Mouse (Mus musculus) spleen, adult 12 weeks (tissue): ENCODE results near the gene Smarcd2.

Experiments used
- DNase-seq: peaks from one replicate; pipeline ENCODE4 v3.0.0; 2022; ENCODE audit warnings: low spot score

Smarcd2 gene

GRCm38 (mm10) chr11:106274971-106275411 lies 2.2 kb upstream of the Smarcd2 start:
- no peak for DNase-seq

- DNase-seq, result no peak
These were observed 1.6 kb upstream of the Smarcd2 start for GRCm38 (mm10) chr11:106274374-106274773.

GRCm38 (mm10) chr11:106273811-106274210 lies 1.0 kb upstream of the Smarcd2 start:
- no peak for DNase-seq

- DNase-seq, result no peak
These were observed 526 bp upstream of the Smarcd2 start for GRCm38 (mm10) chr11:106273311-106273684.

- DNase-seq, result no peak
These were observed 753 bp downstream of the Smarcd2 start for GRCm38 (mm10) chr11:106271794-106272643.

- no peak for DNase-seq
These were observed 1.5 kb downstream of the Smarcd2 start for GRCm38 (mm10) chr11:106271131-106271793.

- no peak for DNase-seq
These were observed 3.7 kb downstream of the Smarcd2 start for GRCm38 (mm10) chr11:106269060-106269431.

GRCm38 (mm10) chr11:106268326-106269059 lies 4.3 kb downstream of the Smarcd2 start:
- DNase-seq, result no peak

GRCm38 (mm10) chr11:106267871-106268270 lies 4.9 kb downstream of the Smarcd2 start:
- no peak for DNase-seq

- DNase-seq, result no peak
These were observed 5.4 kb downstream of the Smarcd2 start for GRCm38 (mm10) chr11:106267311-106267852.

- DNase-seq, result no peak
These were observed 6.3 kb downstream of the Smarcd2 start for GRCm38 (mm10) chr11:106266431-106266830.

- DNase-seq, result no peak
These were observed 7.2 kb downstream of the Smarcd2 start for GRCm38 (mm10) chr11:106265570-106265969.

GRCm38 (mm10) chr11:106264988-106265387 lies 7.8 kb downstream of the Smarcd2 start:
- no peak for DNase-seq

- DNase-seq, result no peak
These were observed 8.8 kb downstream of the Smarcd2 start for GRCm38 (mm10) chr11:106263963-106264362.

GRCm38 (mm10) chr11:106260826-106261450 lies 11.8 kb downstream of the Smarcd2 start:
- no peak for DNase-seq

GRCm38 (mm10) chr11:106256775-106257174 lies 16.0 kb downstream of the Smarcd2 start:
- DNase-seq, result no peak

GRCm38 (mm10) chr11:106255685-106256451 lies 16.9 kb downstream of the Smarcd2 start, which contains the start of the genes Ftsj3 and Psmc5:
Gene Ftsj3 (minus strand): TSS chr11:106256079.
Gene Psmc5 (plus strand): TSS chr11:106256154.
- peak; percentile 98 for DNase-seq

- no peak for DNase-seq
These were observed 17.6 kb downstream of the Smarcd2 start for GRCm38 (mm10) chr11:106255174-106255573.

GRCm38 (mm10) chr11:106254767-106255166 lies 18.0 kb downstream of the Smarcd2 start:
- no peak for DNase-seq

GRCm38 (mm10) chr11:106249326-106249725 lies 23.4 kb downstream of the Smarcd2 start:
- DNase-seq, result no peak

- DNase-seq, result no peak
These were observed 25.9 kb downstream of the Smarcd2 start for GRCm38 (mm10) chr11:106246834-106247233.
